Mouse (Mus musculus) heart, embryonic 10.5 days (tissue): ENCODE measurements at regions not wholly inside any gene's neighbourhood (a gene's known extent, or its start where the extent isn't known, plus 50 kb on each side); places are given as distances from the start of the nearest gene placed in this dataset.

Experiments
- DNase-seq: peaks from one replicate; pipeline ENCODE4 v3.0.0-alpha.2; 2017; ENCODE audit warnings: low spot score
- H3K27ac ChIP-seq: fragments of 300-500 bp; sonication (generic); 2 replicates; pipeline ENCODE4 v1.5.1; 2016; ENCODE audit warnings: mild to moderate bottlenecking
- H3K27me3 ChIP-seq: fragments of 300-500 bp; sonication (generic); 2 replicates; pipeline ENCODE4 v1.6.1; 2016; ENCODE audit warnings: mild to moderate bottlenecking; ENCODE audit not compliant: poor library complexity, insufficient read depth, severe bottlenecking
- H3K36me3 ChIP-seq: fragments of 300-500 bp; sonication (generic); 2 replicates; pipeline ENCODE4 v1.6.1; 2016; ENCODE audit warnings: mild to moderate bottlenecking, moderate library complexity
- H3K4me1 ChIP-seq: fragments of 300-500 bp; sonication (generic); 2 replicates; pipeline ENCODE4 v1.6.1; 2016; ENCODE audit warnings: mild to moderate bottlenecking
- H3K4me3 ChIP-seq: fragments of 300-500 bp; sonication (generic); 2 replicates; pipeline ENCODE4 v1.5.1; 2016; ENCODE audit warnings: mild to moderate bottlenecking, moderate library complexity
- H3K9me3 ChIP-seq: fragments of 300-500 bp; sonication (generic); 2 replicates; pipeline ENCODE4 v1.6.1; 2016; ENCODE audit warnings: mild to moderate bottlenecking, moderate library complexity
- WGBS: fragments of 180-500 bp; shearing (Covaris S2); methylation state at CpG from one replicate; pipeline ENCODE4 v1.1.7; 2016; 5-methylcytosine and 5-hydroxymethylcytosine counted together

- DNase-seq: peak; percentile 81
Observed at GRCm38 (mm10) chr13:105377038-105377437, 66.4 kb upstream of the Htr1a start.

GRCm38 (mm10) chr13:105378587-105378986, 64.9 kb upstream of the Htr1a start:
- Histone ChIP-seq H3K4me3 (no peak overlapping the region), H3K27me3 (no peaks in the 10 kb centered on the region), H3K27ac (no peak overlapping the region), H3K4me1 (no peaks in the 10 kb centered on the region), H3K36me3 (no peaks in the 10 kb centered on the region), H3K9me3 (no peaks in the 10 kb centered on the region)
- WGBS: 80% methylated on average over 9 of the region's 9 CpGs
- DNase-seq: no peak

More at GRCm38 (mm10) chr13:105377038-105377437, 66.4 kb upstream of the Htr1a start:
- no peaks in the 10 kb centered on the region for H3K9me3 ChIP-seq
- H3K4me3 ChIP-seq: no peak overlapping the region
- H3K27me3 ChIP-seq: no peaks in the 10 kb centered on the region
- WGBS: 12% methylated on average over 2 of the region's 2 CpGs
- H3K27ac ChIP-seq: no peak overlapping the region
- no peaks in the 10 kb centered on the region for H3K36me3 ChIP-seq
- no peaks in the 10 kb centered on the region for H3K4me1 ChIP-seq

- Histone ChIP-seq H3K9me3 (no peaks in the 10 kb centered on the region), H3K27me3 (no peaks in the 10 kb centered on the region), H3K4me3 (no peak overlapping the region), H3K36me3 (no peaks in the 10 kb centered on the region), H3K4me1 (no peaks in the 10 kb centered on the region), H3K27ac (no peak overlapping the region)
- WGBS: 58% methylated on average over 4 of the region's 4 CpGs
- DNase-seq: no peak
Observed at GRCm38 (mm10) chr13:105387016-105387772, 56.2 kb upstream of the Htr1a start.
